Mouse (Mus musculus) WW6 (cell line): ENCODE data around the gene Slf2.
A peak's percentile ranks its signal among the peaks of the same experiment; 100 is the strongest.

Experiments
- DNase-seq: peaks from one replicate; pipeline ENCODE4 v3.0.0-alpha.2; 2013; ENCODE audit warnings: low read depth, low spot score

The Slf2 gene

GRCm38 (mm10) chr19:44983366-44983765 is 52.4 kb downstream of the Slf2 start:
- no peak for DNase-seq

GRCm38 (mm10) chr19:44984420-44984819 is 53.5 kb downstream of the Slf2 start:
- no peak for DNase-seq

DNA sequence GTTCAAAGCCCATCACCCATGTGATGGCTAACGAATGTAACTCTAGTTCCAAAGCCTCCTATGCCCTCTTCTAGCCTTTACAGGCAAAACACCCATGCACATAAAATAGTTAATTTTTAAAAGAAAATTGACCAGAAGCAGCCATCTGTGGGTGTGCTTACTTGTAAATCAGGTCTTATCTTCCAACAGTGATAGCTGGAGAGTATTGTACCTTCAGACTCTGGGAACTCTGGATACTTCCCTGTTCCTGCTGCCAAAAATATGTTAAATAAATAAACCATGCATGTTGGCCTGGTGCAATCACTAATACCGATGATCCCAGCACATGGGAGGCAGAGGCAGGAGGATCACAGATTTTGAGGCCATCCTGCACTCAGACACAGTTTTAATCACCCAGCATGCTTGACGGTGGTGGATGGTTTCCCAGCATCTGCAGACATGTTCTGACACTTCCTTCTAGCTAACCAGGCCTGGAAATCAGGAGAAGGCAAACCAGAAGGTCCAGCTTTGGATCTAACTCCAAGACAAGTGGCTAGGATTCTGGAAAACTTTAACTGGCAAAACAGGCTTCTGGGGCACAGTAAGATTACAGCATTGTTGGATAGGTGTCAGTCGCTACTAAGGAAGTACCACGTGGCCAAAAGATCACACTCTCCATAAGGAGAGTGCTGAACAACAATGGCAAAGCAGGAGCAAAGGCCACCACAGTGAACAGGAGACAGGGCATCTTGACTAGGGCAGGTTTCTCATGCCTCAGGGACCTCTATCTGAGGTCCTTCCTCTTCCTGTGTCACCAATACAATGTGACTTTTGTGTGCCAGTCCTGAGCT is 54.4 kb downstream of the Slf2 start:
- no peak for DNase-seq

DNA sequence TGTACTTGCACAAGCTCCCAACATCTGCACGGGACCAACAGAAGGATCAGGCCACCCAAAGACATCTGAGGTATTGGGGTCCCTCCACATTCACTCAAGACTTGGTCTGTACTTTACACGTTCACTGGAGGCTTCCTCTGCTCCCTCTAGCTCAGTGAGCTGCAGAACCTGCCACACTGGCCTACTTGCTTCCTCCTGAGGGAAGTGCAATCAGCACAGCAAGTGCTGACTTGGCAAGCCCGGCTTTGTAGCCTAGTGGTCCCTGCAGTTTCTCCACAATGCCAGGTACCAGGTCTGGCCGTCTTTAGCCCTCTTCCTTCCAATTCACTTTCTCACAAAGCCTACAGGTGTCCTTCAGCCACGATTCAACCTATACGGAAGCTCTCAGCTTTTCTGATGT is 56.1 kb downstream of the Slf2 start:
- no peak for DNase-seq

GRCm38 (mm10) chr19:44987851-44988250 is 56.9 kb downstream of the Slf2 start:
- DNase-seq = no peak

DNA sequence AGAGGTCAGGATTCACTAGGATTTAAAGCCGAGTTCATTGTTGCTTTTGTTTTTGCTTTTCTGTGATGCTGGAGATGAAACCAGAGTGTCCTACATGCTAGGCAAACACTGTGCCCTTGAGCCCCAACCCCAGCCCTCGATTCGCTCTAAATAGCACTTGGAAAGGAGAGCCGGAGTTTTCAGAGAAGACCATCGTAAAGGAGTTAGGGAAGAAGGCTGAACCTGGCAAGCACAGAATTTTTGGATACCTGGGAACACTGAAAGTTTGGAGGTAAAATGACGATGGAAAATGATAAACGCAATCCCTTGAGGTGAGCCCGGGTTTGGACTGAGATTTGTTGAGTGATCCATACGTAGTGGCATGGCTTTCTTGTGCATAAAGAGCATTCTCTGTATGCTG is 57.4 kb downstream of the Slf2 start:
- DNase-seq = no peak

- no peak for DNase-seq
Observed at GRCm38 (mm10) chr19:44988831-44989566, 58.0 kb downstream of the Slf2 start, which contains the start of gene Sema4g. TSS of gene Sema4g (plus strand) at chr19:44989101.

DNA sequence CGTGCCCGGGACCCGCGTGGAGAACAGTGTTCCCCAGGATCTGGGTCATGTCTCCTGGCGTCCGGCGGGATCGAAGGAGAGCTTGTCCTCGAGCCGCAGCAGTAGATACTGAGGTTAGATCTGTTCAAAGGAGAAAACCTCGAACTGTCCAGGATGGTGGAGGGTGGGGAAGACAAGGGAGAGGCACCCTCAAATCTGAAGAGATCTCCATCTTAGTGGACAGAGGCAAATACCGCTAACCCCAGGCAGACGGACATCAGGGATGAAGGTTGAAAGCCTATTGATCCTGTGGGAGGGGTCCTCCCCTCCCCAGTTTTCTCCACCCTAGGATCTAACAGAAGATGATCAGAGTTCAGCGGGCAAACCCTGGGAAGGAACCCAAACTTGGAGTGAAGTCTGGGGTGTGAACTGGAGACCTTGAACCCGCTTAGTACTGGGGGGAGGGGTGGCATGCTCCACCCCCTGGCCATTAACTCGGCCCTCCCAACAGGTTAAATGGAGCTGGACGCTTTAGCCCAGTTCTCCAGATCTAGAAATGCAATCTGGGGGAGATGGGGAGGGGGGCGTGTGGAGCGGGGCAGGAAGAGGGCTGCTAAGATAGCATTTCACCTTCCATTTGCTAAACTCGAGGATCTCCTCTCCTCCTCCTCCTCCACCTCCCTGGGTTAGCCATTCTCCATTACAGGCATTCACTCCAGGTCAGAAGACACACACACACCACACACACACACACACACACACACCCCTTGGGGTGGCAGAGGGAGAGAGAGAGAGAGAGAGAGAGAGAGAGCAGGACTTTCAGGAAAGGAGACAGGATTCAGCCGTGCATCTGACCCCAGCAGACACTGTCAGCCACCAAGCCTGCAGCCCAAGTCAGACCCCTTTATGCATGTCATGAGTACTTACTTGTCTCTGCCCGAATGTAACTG is 58.9 kb downstream of the Slf2 start:
- DNase-seq = no peak

DNA sequence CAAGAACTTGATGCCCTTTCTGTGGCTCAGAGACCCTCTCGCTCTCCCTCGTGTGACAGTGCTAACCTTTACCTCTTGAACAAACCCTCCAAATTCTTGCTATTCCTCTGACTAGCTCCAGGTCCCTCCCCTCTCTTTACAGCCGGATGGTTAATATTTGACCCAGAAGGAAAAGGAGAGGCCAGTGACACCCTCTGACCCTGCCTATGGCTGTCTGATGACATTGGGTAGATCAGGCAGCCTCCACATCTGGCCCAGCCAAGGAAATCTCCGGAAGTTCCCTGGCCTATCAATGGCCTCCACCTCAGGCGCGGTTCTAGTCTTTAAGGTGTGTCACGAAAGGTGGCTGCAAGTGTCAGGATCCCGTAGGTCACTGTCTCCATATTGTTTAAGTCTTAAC is 60.1 kb downstream of the Slf2 start:
- no peak for DNase-seq

- DNase-seq = no peak
Observed at GRCm38 (mm10) chr19:44992246-44992645, 61.3 kb downstream of the Slf2 start.

- no peak for DNase-seq
Observed at GRCm38 (mm10) chr19:44992712-44993111, 61.8 kb downstream of the Slf2 start.

DNA sequence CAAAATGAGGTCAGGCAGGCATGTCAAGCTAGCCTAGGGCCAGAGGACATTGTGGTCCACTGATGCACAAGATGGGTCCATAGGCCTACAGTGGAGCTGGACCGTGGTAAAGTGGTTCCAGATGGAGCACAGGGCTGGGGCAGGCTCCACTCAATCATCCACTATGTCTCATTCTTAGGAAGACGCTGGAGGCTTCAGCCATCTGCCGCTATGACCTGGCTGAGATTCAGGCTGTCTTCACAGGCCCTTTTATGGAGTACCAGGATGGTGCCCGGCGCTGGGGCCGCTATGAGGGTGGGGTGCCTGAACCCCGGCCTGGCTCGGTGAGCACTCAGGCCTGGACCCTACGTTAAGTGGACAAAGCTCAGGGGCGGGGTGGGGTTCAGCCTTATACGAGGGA is 66.8 kb downstream of the Slf2 start:
- no peak for DNase-seq

DNA sequence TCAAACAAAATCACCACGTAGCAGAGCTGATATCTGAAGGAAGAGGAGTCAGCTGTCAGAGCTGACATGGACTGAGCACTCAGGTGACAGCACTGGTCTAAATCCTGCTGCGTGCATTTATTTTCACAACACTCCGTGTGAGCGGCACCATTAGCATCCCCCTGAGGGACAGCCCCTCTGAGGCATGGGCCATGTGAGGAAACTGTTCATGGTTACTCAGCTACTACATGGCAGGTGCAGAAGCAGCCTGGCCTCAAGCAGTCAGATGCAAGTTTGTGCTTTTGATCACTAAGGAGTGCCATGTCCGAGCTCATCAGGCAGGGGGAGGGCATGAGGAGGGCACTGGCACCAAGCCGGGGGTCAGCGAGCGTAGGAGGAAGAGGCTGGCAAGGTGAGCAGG is 68.7 kb downstream of the Slf2 start:
- DNase-seq = no peak

- no peak for DNase-seq
Observed at GRCm38 (mm10) chr19:45002301-45002700, 71.3 kb downstream of the Slf2 start.

DNA sequence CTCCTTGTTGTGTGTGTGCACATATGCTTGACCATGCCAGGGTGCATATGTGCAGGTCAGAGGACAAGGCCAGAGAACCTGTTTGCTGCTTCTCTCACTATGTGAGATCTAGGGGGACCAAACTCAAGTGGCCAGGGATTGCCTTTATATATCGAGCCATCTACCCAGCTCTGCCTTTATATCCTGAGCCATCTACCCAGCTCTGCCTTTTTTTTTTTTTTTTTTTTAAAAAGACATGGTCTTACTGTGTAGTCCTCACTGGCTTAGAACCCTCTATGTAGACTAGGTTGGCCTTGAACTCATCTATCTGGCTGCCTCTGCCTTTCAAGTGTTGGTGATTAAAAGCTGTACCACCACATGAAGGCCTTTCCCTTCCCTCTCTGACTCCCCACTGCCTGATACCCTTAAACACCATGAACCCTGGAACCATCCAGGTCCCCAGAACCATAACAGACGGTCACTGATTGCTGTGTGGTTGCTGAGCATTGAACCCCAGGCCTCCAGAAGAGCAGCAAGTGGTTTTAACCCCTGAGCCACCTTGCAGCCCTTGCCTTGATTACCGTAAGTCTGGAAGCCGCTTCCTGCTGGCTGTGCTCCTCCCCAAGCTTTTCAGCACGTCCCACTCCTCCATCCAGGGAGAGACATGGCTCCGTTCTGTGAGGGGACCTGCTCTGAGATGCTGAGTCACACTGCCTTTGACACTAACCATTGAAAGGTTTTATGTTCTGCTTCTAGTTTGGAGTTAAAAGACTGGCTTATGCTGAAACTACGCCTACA is 73.0 kb downstream of the Slf2 start:
- no peak for DNase-seq

GRCm38 (mm10) chr19:45005444-45005843 is 74.5 kb downstream of the Slf2 start, which contains the start of gene Twnk:
TSS of gene Twnk (plus strand) at chr19:45005663.
- no peak for DNase-seq

DNA sequence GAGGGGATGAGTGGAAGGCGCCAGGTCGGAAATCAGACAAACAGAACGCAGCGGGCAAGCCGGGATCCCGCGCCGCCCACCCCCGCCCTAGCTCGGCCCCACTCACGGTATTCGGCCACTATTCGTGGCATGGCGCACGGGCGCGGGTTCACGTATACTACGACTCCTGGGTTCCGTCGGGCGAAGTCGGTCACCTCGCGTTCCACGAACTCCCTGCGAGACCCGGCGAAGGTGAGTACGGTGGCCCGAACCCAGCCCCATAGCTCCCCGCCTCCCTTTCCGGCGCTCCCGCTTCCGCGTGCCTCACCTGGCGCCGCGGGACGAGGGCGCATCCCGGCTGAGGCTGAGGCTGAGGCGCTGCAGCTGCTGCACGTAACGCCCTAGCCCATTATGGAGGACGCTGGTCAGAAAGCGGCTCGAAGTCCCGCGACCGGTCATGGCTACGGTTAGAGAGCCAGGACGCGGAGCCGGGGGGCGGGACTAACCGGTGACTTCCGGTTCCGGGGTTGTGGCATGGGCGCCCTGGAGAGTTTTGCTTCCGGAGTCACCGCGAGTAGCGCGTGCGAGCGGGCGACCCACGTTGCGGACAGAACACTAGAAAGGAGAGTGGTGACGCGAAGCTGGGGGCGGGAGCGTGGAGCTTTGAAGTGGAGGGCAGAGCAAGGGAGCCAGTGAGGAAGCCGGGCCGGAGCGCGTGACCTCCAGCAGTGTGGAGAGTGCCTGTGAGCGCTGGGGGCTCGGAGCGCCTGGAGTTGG is 75.2 kb downstream of the Slf2 start, which contains the start of gene Mrpl43:
Gene Mrpl43 (minus strand): TSS at position 486 of the 756 bp plus-strand sequence.
- peak; percentile 80 for DNase-seq

DNA sequence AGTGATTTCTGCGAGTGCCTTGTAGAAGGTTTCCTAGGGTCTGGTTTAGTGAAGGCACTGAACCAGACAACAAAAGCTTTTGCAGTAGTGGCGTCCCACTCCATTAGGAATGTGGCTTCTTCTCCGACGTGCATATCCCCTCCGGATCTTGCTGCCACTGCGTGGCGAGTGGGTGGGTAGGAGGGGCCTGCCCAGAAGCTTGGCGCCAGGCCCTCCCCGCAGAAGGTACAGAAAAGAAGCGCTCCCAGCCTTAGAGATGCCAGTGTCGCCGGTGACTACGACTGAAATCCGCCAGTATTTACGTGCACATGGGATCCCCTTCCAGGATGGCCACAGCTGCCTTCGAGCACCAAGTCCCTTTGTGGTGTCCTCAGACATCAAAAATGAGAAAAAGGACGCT is 76.1 kb downstream of the Slf2 start:
- no peak for DNase-seq

- no peak for DNase-seq
Observed at GRCm38 (mm10) chr19:45007425-45008191, 76.7 kb downstream of the Slf2 start.
